Mouse (Mus musculus) mouse embryonic stem cell (cell line): ENCODE measurements around the gene Gnb2.

Source experiments
- in situ Hi-C, 2 experiments: fragments of 300-500 bp; cut with MboI; formaldehyde crosslinking; loops; 1 replicate in 1 of 2; 3 replicates in 1 of 2; pipeline ENCODE4 v1.14.3; 2019 to 2020; ENCODE audit warnings: low sequenced_read_pairs in 2 of 2, low pct_unique_long_range_greater_than_20kb in 1 of 2, mixed read lengths in 1 of 2; ENCODE audit not compliant: unreplicated experiment in 1 of 2

Gene Gnb2

GRCm38 (mm10) chr5:137524671-137525070 lies 8.6 kb downstream of the Gnb2 start:
- in situ Hi-C loops, result no loop called here

- in situ Hi-C loops, result no loop called here
Observed at GRCm38 (mm10) chr5:137524251-137524515, 9.1 kb downstream of the Gnb2 start.

GRCm38 (mm10) chr5:137523396-137524250 lies 9.7 kb downstream of the Gnb2 start:
- in situ Hi-C loops, result no loop called here

DNA sequence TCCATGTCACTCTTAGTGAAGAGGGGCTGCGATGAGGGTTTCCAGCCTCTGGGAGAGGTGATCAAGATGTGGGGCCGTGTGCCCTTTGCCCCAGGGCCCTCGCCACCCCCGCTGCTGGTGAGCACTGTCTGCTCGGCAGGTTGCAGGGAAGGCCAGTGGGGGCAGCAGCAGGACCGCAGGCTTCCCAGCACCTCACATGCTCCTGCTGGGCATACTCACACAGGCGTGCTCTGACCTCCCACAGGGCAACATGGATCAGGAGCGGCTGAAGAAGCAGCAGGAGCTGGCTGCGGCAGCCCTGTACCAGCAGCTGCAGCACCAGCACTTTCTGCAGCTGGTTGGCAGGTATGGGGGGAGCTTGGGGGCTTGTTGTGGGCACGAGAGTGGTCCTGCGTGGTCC lies 10.6 kb downstream of the Gnb2 start:
- in situ Hi-C loops, result no loop called here

- in situ Hi-C loops, result no loop called here
Observed at GRCm38 (mm10) chr5:137521861-137522260, 11.4 kb downstream of the Gnb2 start.

DNA sequence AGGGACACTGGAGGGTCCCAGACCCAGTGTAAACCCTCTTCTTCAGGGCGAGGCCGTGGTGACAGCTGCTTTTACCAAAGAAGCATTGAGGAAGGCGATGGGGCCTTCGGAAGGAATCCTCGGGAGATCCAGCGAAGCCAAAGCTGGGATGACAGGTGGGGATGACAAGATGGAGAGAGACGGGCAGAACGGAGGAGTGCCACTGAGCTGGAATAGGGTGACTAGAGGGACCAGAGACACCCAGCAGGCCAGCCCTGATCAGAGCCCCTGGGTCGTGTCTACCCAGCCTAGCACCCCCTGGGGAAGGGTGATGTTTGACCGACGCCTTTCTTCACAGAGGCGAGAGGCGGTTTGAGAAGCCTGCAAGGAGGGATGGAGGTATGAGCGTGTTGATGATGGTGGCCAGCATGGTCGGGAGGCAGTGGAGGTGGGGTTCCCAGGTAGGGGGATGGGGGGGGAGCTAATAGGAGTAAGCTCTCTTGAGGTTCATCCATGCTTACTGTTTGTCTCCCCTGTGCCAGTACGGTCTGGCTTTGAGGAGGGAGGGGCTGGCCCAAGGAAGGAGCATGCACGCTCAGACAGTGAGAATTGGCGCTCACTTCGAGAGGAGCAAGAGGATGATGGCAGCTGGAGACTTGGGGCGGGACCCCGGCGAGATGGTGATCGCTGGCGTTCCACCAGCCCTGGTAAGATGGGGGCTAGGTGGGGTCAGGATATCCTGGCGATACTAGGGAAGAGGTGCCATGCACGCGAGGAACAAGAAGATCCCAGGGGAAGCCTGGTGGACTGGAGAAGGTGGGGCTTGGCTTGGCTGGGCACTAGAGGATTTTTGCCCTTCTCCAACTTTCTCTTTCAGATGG lies 13.4 kb downstream of the Gnb2 start:
- in situ Hi-C loops, result no loop called here

DNA sequence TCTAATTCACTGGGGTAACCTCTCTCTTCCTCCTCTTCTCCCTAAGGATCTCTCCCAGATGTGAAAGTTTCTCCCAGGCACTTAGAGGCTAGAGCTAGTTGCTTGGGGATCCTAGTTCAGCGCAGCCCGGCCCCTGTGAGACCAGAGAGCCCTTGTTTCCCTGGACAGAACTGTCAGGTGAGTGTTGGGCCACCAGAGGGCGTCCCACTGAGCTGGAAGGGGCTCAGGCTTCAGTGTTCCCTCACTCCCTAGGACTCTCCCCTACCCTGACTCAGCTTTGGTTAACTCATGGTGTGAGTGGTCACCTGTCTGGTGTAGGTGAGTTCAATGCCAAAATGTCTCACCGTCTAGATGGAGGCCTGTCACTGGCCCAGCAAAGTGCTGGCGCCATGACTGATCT lies 14.9 kb downstream of the Gnb2 start, which contains the start of gene Gigyf1:
Gene Gigyf1 (plus strand): TSS at position 113 of the 400 bp plus-strand sequence.
- in situ Hi-C loops, result no loop called here

DNA sequence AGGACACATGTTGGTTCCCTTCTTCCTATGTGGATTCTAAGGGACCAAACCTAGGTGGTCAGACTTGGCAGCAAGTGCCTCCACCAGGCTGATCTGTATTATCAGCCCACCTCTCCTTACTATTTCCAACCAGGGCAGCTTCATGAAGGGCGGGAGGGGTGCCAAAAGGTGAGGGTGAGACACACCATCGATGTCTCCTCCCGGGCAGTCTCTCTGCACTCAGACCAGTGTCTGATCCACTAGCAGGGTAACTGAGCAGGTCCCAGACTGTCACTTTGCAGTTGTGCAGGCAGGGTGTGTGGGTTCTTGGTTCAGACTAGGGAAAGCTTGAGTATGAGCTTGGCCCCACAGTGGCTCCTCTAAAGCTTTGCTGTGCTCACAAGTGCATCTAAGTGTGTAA lies 18.5 kb downstream of the Gnb2 start:
- in situ Hi-C loops, result no loop called here

DNA sequence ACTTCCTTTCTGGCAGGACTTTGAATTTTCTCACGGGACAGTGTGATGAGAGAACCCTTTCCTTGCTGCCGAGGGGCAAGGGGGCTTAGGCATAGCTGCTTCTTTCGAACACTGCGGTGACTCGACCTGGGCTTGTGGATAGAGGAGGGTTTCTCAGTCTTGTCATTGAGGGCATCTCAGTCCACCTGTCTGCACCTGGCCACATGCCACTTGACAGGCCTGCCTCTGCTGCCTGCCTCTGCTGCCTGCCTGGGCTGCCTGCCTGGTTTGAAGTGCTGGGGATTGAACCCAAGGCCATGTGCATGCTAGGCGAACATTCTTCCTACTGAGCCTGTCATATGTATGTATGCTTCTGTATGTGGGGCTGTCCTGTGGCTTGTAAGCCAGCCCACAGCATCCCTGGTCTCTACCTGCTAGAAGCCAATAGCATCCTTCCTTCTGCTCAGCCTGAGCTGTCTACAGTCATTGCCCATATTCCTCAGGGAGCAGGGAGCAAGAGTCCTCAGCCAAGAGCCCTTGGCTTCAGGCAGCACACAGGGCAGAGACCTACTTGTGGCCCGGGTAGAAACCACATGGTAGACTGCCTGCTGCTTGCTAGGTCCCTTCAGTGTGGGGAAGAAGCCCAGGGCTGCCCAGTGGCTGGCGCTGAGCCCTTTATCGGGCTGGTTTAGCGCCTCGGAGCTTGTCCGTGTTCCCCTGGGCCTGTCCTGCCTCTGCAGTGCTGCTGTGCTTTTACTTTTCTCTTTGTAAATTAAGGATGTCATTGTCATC lies 19.2 kb downstream of the Gnb2 start:
- in situ Hi-C loops, result no loop called here

GRCm38 (mm10) chr5:137512847-137513794 lies 20.2 kb downstream of the Gnb2 start:
- in situ Hi-C loops, result no loop called here

DNA sequence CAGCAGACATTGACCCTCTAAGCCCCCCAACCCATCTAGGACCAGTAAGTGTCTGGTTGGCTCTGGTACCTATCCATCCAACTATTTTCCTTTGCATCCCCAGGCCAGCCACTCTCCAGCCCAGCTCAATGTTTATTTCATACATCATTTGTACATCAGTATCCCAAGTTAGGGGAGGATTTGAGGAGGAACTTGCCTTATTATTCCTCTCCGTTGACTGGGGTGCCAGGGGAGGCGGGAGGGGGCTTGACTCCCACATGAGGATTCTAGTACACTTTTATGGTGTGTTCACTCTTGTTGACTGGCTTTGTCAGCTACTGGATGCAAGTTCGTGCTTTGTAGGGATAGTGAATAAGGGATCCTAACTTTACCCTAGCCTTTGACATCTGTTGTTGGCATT lies 21.6 kb downstream of the Gnb2 start:
- in situ Hi-C loops, result no loop called here

- in situ Hi-C loops, result no loop called here
Observed at GRCm38 (mm10) chr5:137510573-137511390, 22.5 kb downstream of the Gnb2 start.

GRCm38 (mm10) chr5:137510014-137510501 lies 23.3 kb downstream of the Gnb2 start:
- in situ Hi-C loops, result no loop called here

- in situ Hi-C loops, result no loop called here
Observed at GRCm38 (mm10) chr5:137504041-137504440, 29.3 kb downstream of the Gnb2 start.

- in situ Hi-C loops, result no loop called here
Observed at GRCm38 (mm10) chr5:137502667-137503110, 30.6 kb downstream of the Gnb2 start.

DNA sequence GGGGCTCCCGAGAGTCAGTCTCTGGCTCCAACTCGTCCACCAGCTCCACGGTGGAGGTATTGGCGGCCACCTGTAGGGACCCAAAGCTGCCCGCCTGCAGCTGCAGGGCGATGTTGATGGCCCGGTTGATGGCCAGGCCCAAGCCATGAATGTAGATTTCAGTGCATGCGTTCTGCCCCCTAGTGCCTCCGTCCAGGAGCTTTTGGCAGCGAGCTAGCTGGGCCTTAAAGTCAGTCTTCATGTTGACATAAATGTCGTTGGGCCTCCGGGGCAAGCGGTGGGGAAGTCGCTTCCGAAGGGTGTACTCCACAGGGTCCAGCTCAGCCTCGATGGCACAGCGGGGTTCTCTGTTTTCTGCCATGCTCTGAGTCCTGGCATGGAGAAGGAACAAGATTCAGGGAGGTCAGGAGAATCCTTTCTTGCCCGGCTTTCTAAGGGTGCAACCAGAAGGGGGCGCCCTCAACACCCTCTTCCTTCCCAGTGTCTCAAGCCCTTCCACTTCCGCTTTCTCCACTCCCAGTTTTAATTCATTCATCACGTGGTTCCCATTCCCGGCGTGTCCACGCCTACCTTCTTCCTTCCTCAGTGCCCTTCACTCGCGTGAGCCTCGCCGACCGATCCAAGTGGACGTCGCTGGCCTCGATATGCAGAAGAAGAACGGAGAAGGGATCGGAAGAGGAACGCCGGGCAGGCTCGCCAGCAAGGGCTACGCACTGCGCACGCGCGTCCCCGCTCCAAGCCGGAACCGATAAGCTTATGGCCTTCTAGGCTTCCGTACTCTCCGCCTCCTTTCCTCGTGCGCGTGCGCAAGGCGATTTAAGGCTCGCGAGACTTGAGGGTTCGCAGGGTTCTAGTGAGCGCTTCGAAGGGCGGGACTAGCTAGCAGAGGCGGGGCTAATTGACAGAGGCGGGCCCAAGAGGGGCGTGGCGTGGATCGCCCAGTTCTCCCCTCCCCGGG lies 31.3 kb downstream of the Gnb2 start, which contains the start of gene Pop7:
Gene Pop7 (minus strand): TSS at position 810 of the 958 bp plus-strand sequence.
- in situ Hi-C loops, result no loop called here
